Mouse (Mus musculus) kidney, embryonic 15.5 days (tissue): ENCODE measurements around the gene Mettl25. TPM values are rescaled to one million over a fixed set of nuclear protein-coding genes. Genes with fewer than 3 reads are reported as not detected.

Source experiments
- ATAC-seq: fragments of 200-750 bp; cut with Nextera tagmentation; replicated peaks from 2 replicates; pipeline ENCODE4 v1.8.0; 2017; ENCODE audit warnings: moderate TSS enrichment; ENCODE audit not compliant: low FRiP score
- H3K27ac ChIP-seq: fragments of 300-500 bp; sonication (generic); 2 replicates; pipeline ENCODE4 v1.5.1; 2015; ENCODE audit warnings: mild to moderate bottlenecking, inconsistent platforms
- H3K27me3 ChIP-seq: fragments of 300-500 bp; sonication (generic); 2 replicates; pipeline ENCODE4 v1.6.1; 2015; ENCODE audit warnings: inconsistent platforms
- H3K36me3 ChIP-seq: fragments of 300-500 bp; sonication (generic); 2 replicates; pipeline ENCODE4 v1.6.1; 2015; ENCODE audit warnings: inconsistent platforms
- H3K4me1 ChIP-seq: fragments of 300-500 bp; sonication (generic); 2 replicates; pipeline ENCODE4 v1.6.1; 2015; ENCODE audit warnings: inconsistent platforms
- H3K4me2 ChIP-seq: fragments of 300-500 bp; sonication (generic); 2 replicates; pipeline ENCODE4 v1.6.1; 2015; ENCODE audit warnings: moderate library complexity, mild to moderate bottlenecking, inconsistent platforms
- H3K4me3 ChIP-seq: fragments of 300-500 bp; sonication (generic); replicated peaks from 2 replicates; pipeline ENCODE4 v1.5.1; 2015; ENCODE audit warnings: mild to moderate bottlenecking, inconsistent platforms
- H3K9ac ChIP-seq: fragments of 300-500 bp; sonication (generic); 2 replicates; pipeline ENCODE4 v1.6.1; 2015; ENCODE audit warnings: mild to moderate bottlenecking, inconsistent platforms
- H3K9me3 ChIP-seq: fragments of 300-500 bp; sonication (generic); replicated peaks from 2 replicates; pipeline ENCODE4 v1.6.1; 2016; ENCODE audit warnings: inconsistent platforms
- WGBS: fragments of 180-500 bp; shearing (Covaris S2); methylation state at CpG from one replicate; pipeline ENCODE4 v1.1.7; 2015; ENCODE audit warnings: mixed read lengths; 5-methylcytosine and 5-hydroxymethylcytosine counted together
- polyA plus RNA-seq: library from polyadenylated mRNA; unstranded; fragments of >200 nt; fragmentation: Nextera tagmentation; extraction: Ambion mirVana; gene quantifications from 2 replicates; pipeline ENCODE4 v1.2.1, GENCODE M21; 2015

Gene Mettl25
- polyA plus RNA-seq, result 12.3 and 13.1 TPM in 2 replicates

GRCm38 (mm10) chr10:105840928-105841888, at the start of gene Mettl25, which contains the start of gene Ccdc59:
TSS of gene Mettl25 (minus strand) at chr10:105841380.
TSS of gene Ccdc59 (plus strand) at chr10:105841067.
- ATAC-seq, result peak; percentile 99
- peak within 1 kb of the TSS; percentile 90 for H3K4me3 ChIP-seq

GRCm38 (mm10) chr10:105867312-105867711, 26.1 kb upstream of the Mettl25 start:
- Histone ChIP-seq H3K4me3 (no peak overlapping the region), H3K4me1 (no peaks in the 10 kb centered on the region), H3K27me3 (no peaks in the 10 kb centered on the region), H3K9ac (no peak overlapping the region), H3K9me3 (no peaks in the 10 kb centered on the region), H3K27ac (no peak overlapping the region), H3K36me3 (no peaks in the 10 kb centered on the region), H3K4me2 (no peak overlapping the region)
- no peak for ATAC-seq
- 51% methylated on average over 4 of the region's 4 CpGs for WGBS

More at GRCm38 (mm10) chr10:105840928-105841888, at the start of gene Mettl25, which contains the start of gene Ccdc59:
- peak within 1 kb of the TSS; percentile 68 for H3K4me2 ChIP-seq
- no peaks in the 10 kb centered on the region for H3K9me3 ChIP-seq
- peaks cover 13% of the 10 kb centered on the region for H3K4me1 ChIP-seq
- H3K9ac ChIP-seq, result peak within 1 kb of the TSS; percentile 89
- peaks cover 36% of the 10 kb centered on the region for H3K36me3 ChIP-seq
- no peaks in the 10 kb centered on the region for H3K27me3 ChIP-seq
- H3K27ac ChIP-seq, result peak within 1 kb of the TSS; percentile 98
- under 1% methylated on average over 86 of the region's 90 CpGs for WGBS

GRCm38 (mm10) chr10:105851136-105851535, 10.0 kb upstream of the Mettl25 start:
- Histone ChIP-seq H3K36me3 (peaks cover 50% of the 10 kb centered on the region), H3K4me1 (no peaks in the 10 kb centered on the region), H3K27me3 (no peaks in the 10 kb centered on the region), H3K9ac (no peak overlapping the region), H3K27ac (no peak overlapping the region), H3K4me3 (no peak overlapping the region), H3K4me2 (no peak overlapping the region), H3K9me3 (no peaks in the 10 kb centered on the region)
- 87% methylated on average over 4 of the region's 4 CpGs for WGBS
- no peak for ATAC-seq

- Histone ChIP-seq H3K9ac (no peak overlapping the region), H3K27me3 (no peaks in the 10 kb centered on the region), H3K4me2 (no peak overlapping the region), H3K4me1 (no peaks in the 10 kb centered on the region), H3K4me3 (no peak overlapping the region), H3K36me3 (peaks cover 58% of the 10 kb centered on the region), H3K27ac (no peak overlapping the region), H3K9me3 (no peaks in the 10 kb centered on the region)
- WGBS, result 91% methylated on average over 5 of the region's 5 CpGs
- ATAC-seq, result no peak
Measured at GRCm38 (mm10) chr10:105850286-105850685, 9.1 kb upstream of the Mettl25 start.

- H3K9me3 ChIP-seq, result no peaks in the 10 kb centered on the region
- no peak overlapping the region for H3K9ac ChIP-seq
- H3K4me1 ChIP-seq, result peaks cover 13% of the 10 kb centered on the region
- H3K4me3 ChIP-seq, result peak overlapping the region; percentile 90
- H3K27ac ChIP-seq, result no peak overlapping the region
- H3K36me3 ChIP-seq, result peaks cover 47% of the 10 kb centered on the region
- ATAC-seq, result no peak
- H3K4me2 ChIP-seq, result peak overlapping the region; percentile 68
- WGBS, result 82% methylated on average over 7 of the region's 7 CpGs
- H3K27me3 ChIP-seq, result no peaks in the 10 kb centered on the region
Measured at GRCm38 (mm10) chr10:105842574-105842973, 1.4 kb upstream of the Mettl25 start.

- WGBS, result 69% methylated on average over 10 of the region's 10 CpGs
- H3K27ac ChIP-seq, result no peak overlapping the region
- H3K27me3 ChIP-seq, result no peaks in the 10 kb centered on the region
- H3K4me1 ChIP-seq, result no peaks in the 10 kb centered on the region
- no peak overlapping the region for H3K4me2 ChIP-seq
- H3K36me3 ChIP-seq, result no peaks in the 10 kb centered on the region
- H3K4me3 ChIP-seq, result no peak overlapping the region
- ATAC-seq, result peak; percentile 40; the same call in 1 of the 2 replicates
- no peaks in the 10 kb centered on the region for H3K9me3 ChIP-seq
- H3K9ac ChIP-seq, result no peak overlapping the region
Measured at GRCm38 (mm10) chr10:105834627-105835228, 6.5 kb downstream of the Mettl25 start.

GRCm38 (mm10) chr10:105806259-105807010, 34.7 kb downstream of the Mettl25 start:
- Histone ChIP-seq H3K9ac (no peak overlapping the region), H3K4me3 (no peak overlapping the region), H3K27ac (no peak overlapping the region), H3K4me1 (no peaks in the 10 kb centered on the region), H3K36me3 (no peaks in the 10 kb centered on the region), H3K9me3 (no peaks in the 10 kb centered on the region), H3K4me2 (no peak overlapping the region), H3K27me3 (no peaks in the 10 kb centered on the region)
- WGBS, result 62% methylated on average over 7 of the region's 7 CpGs
- ATAC-seq, result no peak

DNA sequence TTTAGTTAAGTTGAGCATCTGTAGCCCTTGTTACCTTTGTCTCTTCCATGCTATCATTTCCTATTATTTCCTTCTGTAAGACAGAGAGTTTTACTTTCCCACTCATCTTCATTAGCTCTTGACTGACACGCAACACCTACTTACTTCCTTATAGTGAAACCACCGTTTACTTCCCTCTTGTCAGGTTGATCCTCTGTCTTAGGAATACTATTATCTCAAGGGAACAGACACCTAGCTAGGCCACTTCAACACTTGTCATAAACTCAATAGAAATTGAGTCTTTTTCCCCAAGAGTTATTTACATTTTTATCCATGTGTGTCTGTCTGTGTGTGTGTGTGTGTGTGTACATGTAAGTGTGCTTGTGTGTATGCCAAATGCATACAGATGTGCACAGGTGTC, 37.7 kb downstream of the Mettl25 start:
- H3K9me3 ChIP-seq, result no peaks in the 10 kb centered on the region
- H3K27me3 ChIP-seq, result no peaks in the 10 kb centered on the region
- no peak overlapping the region for H3K27ac ChIP-seq
- H3K4me3 ChIP-seq, result no peak overlapping the region
- no peak for ATAC-seq
- 91% methylated on average over 2 of the region's 2 CpGs for WGBS
- H3K36me3 ChIP-seq, result no peaks in the 10 kb centered on the region
- H3K4me2 ChIP-seq, result no peak overlapping the region
- H3K4me1 ChIP-seq, result no peaks in the 10 kb centered on the region
- H3K9ac ChIP-seq, result no peak overlapping the region

GRCm38 (mm10) chr10:105802132-105802531, 39.0 kb downstream of the Mettl25 start:
- no peak overlapping the region for H3K4me3 ChIP-seq
- no peak overlapping the region for H3K4me2 ChIP-seq
- no peak overlapping the region for H3K9ac ChIP-seq
- no peaks in the 10 kb centered on the region for H3K27me3 ChIP-seq
- H3K36me3 ChIP-seq, result no peaks in the 10 kb centered on the region
- WGBS, result 85% methylated on average over 6 of the region's 6 CpGs
- no peaks in the 10 kb centered on the region for H3K4me1 ChIP-seq
- ATAC-seq, result no peak
- no peaks in the 10 kb centered on the region for H3K9me3 ChIP-seq
- no peak overlapping the region for H3K27ac ChIP-seq

GRCm38 (mm10) chr10:105801147-105801546, 40.0 kb downstream of the Mettl25 start:
- no peaks in the 10 kb centered on the region for H3K9me3 ChIP-seq
- no peaks in the 10 kb centered on the region for H3K36me3 ChIP-seq
- H3K27me3 ChIP-seq, result no peaks in the 10 kb centered on the region
- no peak overlapping the region for H3K9ac ChIP-seq
- WGBS, result 39% methylated on average over 6 of the region's 6 CpGs
- H3K4me3 ChIP-seq, result no peak overlapping the region
- ATAC-seq, result no peak
- H3K4me2 ChIP-seq, result no peak overlapping the region
- H3K27ac ChIP-seq, result no peak overlapping the region
- no peaks in the 10 kb centered on the region for H3K4me1 ChIP-seq

DNA sequence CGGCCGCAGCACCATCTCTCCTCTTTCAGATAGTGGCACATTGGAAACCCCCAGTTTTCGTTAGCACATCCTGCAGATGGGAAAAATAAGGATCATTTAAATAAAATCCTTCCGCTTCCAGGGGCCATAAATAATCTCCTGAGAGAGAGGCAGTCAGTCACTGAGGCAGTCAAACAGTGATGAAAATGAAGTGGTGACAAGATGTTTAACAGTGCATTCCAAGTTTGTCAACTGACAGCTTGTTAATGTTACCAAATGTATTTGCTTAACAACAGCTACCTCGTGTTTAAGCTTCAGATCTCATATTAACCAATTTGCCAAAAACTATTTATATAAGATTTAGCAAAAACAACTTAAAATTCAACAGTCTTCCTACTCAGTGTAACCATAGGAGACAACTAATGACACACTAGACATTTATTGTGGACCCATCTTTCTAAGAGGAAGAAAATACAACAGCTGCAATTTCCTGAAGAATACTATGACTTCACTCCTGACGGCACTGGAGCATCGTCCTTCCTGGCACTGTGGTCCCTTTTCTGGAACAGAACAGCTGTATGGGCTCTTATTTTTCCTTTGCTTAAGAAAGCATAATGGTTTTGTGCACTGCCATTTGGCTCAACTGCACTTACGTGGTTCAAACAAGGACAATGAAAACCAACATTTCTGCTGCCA, 43.8 kb downstream of the Mettl25 start:
- no peak for ATAC-seq
- Histone ChIP-seq H3K9me3 (no peaks in the 10 kb centered on the region), H3K4me1 (no peaks in the 10 kb centered on the region), H3K36me3 (peaks cover 6% of the 10 kb centered on the region), H3K27ac (no peak overlapping the region), H3K9ac (no peak overlapping the region), H3K4me2 (no peak overlapping the region), H3K27me3 (no peaks in the 10 kb centered on the region), H3K4me3 (no peak overlapping the region)
- 70% methylated on average over 8 of the region's 8 CpGs for WGBS
